Mouse (Mus musculus): Measurements from ENCODE around the gene Slc44a2. TPM values are rescaled to one million over a fixed set of nuclear protein-coding genes. Genes with fewer than 3 reads are reported as not detected.
A peak's percentile ranks its signal among the peaks of the same experiment; 100 is the strongest.
"Not testable (repeated sequence)": the region's sequence is repeated elsewhere in the genome, so short reads cannot be mapped to it uniquely, and the experiment has no call there.

Slc44a2 gene
- polyA plus RNA-seq, 1 experiment from 2014 or later: 70.0 TPM

DNA sequence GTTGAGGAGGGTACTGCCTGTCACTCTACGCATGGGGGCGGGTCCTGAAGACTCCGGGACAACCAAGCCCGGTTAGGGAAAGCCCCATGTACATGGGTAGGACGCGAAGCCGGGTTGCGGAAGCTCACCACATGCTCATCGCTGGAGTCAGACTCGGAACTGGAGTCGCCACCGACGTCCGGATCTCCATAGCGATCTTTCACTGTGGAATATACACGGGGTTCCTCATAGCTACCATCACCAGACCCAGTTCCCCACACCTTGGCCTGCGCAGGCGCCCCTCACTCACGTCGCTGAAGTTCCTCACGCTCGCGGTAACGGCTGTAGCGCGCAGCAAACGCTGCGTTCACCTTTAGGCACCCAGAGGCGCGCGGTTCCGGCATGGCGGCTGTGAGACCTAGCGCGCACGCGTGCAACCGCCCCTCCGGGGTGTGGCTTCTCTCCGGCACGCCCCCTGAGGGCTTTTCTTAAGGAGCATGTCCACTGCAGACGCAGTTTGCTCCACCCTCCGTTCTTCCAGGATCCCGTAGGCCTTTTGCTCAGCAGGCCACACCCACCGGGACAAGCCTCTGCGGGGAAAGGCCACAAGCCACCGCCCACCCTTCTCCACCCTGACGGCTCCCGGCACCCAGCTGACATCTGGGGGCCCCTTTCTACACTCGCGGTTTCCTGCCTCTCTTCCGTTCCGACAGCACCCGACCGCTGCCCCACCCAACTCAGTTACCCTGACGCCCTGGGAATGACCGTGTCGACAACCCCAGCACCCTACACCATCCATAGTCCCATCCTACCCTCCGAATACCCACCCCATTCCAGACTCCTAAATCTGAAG lies 32.7 kb upstream of the Slc44a2 start, which contains the start of gene Kri1:
TSS of gene Kri1 (minus strand) at position 399 of the 832 bp plus-strand sequence.
- H3K36me3 ChIP-seq (replicated peaks): peaks cover 5% of the 10 kb centered on the region; the same call in 1 of the 2 replicates
- H3K27me3 ChIP-seq (replicated peaks): no peaks in the 10 kb centered on the region
- ATAC-seq (replicated peaks): peak; percentile 75
- H3K9me3 ChIP-seq: no peaks in the 10 kb centered on the region
- peak within 1 kb of the TSS; percentile 77 for H3K9ac ChIP-seq
- peak within 1 kb of the TSS; percentile 92 for H3K27ac ChIP-seq
- H3K4me3 ChIP-seq: peak within 1 kb of the TSS; percentile 85
- peaks cover 37% of the 10 kb centered on the region for H3K4me1 ChIP-seq
- under 1% methylated on average over 59 of the region's 59 CpGs for WGBS
- peak within 1 kb of the TSS; percentile 83 for H3K4me2 ChIP-seq

DNA sequence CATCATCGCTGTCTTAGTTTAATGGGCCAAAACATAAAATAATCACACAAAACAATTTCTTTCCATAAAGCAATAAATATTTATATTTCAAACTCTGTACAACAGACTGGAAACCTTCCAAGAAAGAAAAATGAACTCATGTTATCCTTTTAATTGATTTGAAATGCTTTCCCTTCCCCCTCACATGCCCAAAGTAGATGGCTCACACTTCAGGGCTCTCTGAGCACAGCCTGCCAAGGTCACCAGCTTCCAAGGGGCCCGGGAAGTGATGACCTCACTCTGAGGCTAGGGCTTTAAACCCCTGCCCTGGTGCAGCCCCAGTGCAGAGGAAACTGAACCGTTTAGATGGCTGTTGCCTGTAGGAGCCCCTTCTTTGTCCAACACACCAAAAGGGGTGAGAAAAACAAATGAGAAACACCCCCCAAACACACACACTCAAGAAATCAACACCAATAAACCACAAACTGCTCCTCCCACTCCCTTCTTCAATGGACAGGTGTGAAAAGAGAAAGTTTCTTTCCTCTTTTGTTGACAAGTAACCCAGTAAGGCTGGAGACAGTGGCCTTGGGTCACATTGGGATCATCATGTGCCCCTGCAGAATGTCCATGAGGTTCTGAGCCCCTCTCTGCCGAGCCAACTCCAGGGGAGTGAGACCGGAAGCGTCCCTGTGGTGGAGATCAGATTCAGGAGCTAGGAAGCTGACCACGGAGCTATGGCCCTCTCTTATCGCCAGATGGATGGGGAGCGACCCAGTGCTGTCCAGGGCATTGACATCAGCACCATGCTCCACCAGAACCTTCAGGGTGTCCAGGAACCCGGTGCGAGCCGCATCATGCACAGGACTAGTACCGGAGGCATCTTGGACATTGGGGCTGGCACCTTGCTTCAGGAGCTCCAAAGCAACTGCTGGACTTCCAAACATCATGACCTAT lies 31.8 kb upstream of the Slc44a2 start:
- peak overlapping the region; percentile 85 for H3K4me3 ChIP-seq
- ATAC-seq (replicated peaks): no peak
- peak overlapping the region; percentile 77; the same call in 1 of the 2 replicates for H3K9ac ChIP-seq
- peaks cover 3% of the 10 kb centered on the region; the same call in 1 of the 2 replicates for H3K36me3 ChIP-seq (replicated peaks)
- no peaks in the 10 kb centered on the region for H3K27me3 ChIP-seq (replicated peaks)
- 78% methylated on average over 13 of the region's 13 CpGs for WGBS
- peak overlapping the region; percentile 92 for H3K27ac ChIP-seq
- peak overlapping the region; percentile 83 for H3K4me2 ChIP-seq
- H3K4me1 ChIP-seq: peaks cover 37% of the 10 kb centered on the region
- H3K9me3 ChIP-seq: no peaks in the 10 kb centered on the region

GRCm38 (mm10) chr9:21289337-21289671 lies 31.2 kb upstream of the Slc44a2 start:
- Histone ChIP-seq H3K27me3 (replicated peaks) (no peaks in the 10 kb centered on the region), H3K9ac (no peak overlapping the region), H3K9me3 (no peaks in the 10 kb centered on the region), H3K4me1 (peaks cover 37% of the 10 kb centered on the region), H3K4me3 (peak overlapping the region; percentile 73), H3K4me2 (peak overlapping the region; percentile 83), H3K36me3 (replicated peaks) (no peaks in the 10 kb centered on the region; the same call in 1 of the 2 replicates), H3K27ac (no peak overlapping the region)
- 96% methylated on average over 2 of the region's 2 CpGs for WGBS
- no peak for ATAC-seq (replicated peaks)

- H3K9ac ChIP-seq: peak overlapping the region; percentile 73
- H3K4me1 ChIP-seq: peaks cover 37% of the 10 kb centered on the region
- H3K27me3 ChIP-seq (replicated peaks): no peaks in the 10 kb centered on the region
- peak overlapping the region; percentile 81 for H3K27ac ChIP-seq
- no peaks in the 10 kb centered on the region for H3K9me3 ChIP-seq
- peak overlapping the region; percentile 83 for H3K4me2 ChIP-seq
- no peak; the same call in 1 of the 2 replicates for ATAC-seq (replicated peaks)
- no peaks in the 10 kb centered on the region for H3K36me3 ChIP-seq (replicated peaks)
- 0% methylated on average over 20 of the region's 20 CpGs for WGBS
- peak overlapping the region; percentile 73 for H3K4me3 ChIP-seq
Measured at GRCm38 (mm10) chr9:21290589-21290988, 29.9 kb upstream of the Slc44a2 start.

DNA sequence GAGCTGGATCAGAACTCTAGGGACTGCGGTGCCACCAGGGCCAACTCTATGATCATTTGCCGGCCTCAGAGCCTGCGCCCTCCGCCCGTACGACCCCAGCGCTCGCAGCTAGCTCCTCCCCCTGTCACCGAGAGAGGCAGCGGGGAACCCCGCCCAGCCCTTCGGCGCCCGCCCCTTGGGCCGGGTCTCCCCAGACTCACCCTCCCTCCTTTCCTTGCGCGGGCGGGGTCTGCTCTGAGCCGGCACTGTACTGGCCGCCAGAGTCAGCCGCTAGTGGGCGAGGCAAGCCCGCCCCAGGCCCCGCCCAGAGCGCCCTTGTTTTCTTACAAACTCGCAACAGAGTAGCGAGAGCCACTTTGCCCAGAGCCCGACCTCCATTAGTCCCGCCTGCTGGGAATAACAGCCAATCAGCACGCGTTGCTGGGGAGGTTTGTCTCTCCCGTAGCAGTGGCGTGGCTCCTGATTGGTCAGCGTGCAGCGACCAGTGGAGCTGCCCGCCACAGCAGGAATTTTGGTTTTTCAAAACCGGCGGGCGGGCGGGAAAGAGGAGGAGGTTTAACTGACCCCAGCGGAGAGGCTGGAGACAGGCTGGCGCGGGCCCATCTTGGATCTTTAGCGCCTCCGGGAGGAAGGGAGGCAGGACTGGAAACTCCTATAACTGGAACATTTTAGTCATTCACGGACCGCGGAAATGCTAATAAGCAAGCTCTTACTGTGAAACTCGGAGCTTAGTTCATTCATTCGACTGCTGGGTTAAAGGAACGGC lies 29.3 kb upstream of the Slc44a2 start, which contains the start of gene Cdkn2d:
TSS of gene Cdkn2d (minus strand) at position 386 of the 766 bp plus-strand sequence.
- WGBS: under 1% methylated on average over 51 of the region's 51 CpGs
- peak within 1 kb of the TSS; percentile 73 for H3K4me3 ChIP-seq
- H3K4me2 ChIP-seq: peak within 1 kb of the TSS; percentile 83
- H3K9ac ChIP-seq: peak within 1 kb of the TSS; percentile 73
- H3K4me1 ChIP-seq: peaks cover 37% of the 10 kb centered on the region
- H3K27ac ChIP-seq: peak within 1 kb of the TSS; percentile 81
- ATAC-seq (replicated peaks): peak; percentile 95
- H3K36me3 ChIP-seq (replicated peaks): no peaks in the 10 kb centered on the region
- H3K9me3 ChIP-seq: no peaks in the 10 kb centered on the region
- H3K27me3 ChIP-seq (replicated peaks): no peaks in the 10 kb centered on the region

GRCm38 (mm10) chr9:21291868-21292267 lies 28.6 kb upstream of the Slc44a2 start:
- H3K27me3 ChIP-seq (replicated peaks); H3K36me3 ChIP-seq (replicated peaks); H3K9me3 ChIP-seq; ATAC-seq (replicated peaks); H3K9ac ChIP-seq: not testable (repeated sequence)
- H3K4me2 ChIP-seq: peak overlapping the region; percentile 83
- peak overlapping the region; percentile 27; the same call in 1 of the 2 replicates for H3K27ac ChIP-seq
- WGBS: 14% methylated on average over 7 of the region's 7 CpGs
- H3K4me3 ChIP-seq: peak overlapping the region; percentile 73
- peaks cover 30% of the 10 kb centered on the region for H3K4me1 ChIP-seq

DNA sequence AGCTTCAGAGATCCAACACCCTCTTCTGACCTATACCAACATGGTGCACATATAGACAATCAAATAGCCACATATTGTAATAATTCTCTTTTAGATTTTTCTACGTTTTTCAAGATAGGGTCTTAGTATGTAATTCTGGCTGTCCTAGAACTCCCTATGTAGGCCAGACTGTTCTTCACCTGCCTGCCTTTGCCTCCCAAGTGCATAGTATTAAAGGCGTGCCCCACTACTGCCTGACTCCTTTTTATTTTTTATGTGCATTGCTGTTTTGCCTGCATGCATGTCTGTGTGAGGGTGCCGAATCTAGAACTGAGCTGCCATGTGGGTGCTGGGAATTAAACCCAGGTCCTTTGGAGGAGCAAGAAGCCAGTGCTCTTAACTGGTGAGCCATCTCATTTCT lies 28.2 kb upstream of the Slc44a2 start:
- H3K27ac ChIP-seq: no peak overlapping the region
- H3K9ac ChIP-seq: no peak overlapping the region
- no peak overlapping the region for H3K4me3 ChIP-seq
- peaks cover 26% of the 10 kb centered on the region for H3K4me1 ChIP-seq
- H3K36me3 ChIP-seq (replicated peaks): no peaks in the 10 kb centered on the region
- H3K27me3 ChIP-seq (replicated peaks): no peaks in the 10 kb centered on the region
- H3K4me2 ChIP-seq: no peak overlapping the region
- WGBS: 93% methylated on average over 3 of the region's 3 CpGs
- H3K9me3 ChIP-seq: no peaks in the 10 kb centered on the region
- no peak for ATAC-seq (replicated peaks)

DNA sequence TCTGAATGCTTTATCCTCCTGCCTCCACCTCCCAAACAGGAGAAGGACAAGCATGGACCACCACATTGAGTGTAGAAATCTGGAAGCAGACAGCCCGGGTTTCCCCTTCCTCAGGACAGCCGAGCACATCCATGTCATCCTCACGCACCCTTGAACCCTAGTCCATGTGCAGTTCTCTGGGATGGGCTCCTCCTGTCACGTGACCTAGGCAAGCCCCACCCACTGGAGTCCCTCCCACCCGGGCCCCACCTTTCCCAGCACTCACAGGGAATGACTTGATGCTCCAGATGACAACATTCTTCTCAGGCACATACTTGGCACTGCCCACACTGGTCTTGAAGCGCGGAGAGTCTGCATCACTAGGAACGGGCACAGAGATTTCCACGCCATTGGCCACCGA lies 21.5 kb upstream of the Slc44a2 start:
- Histone ChIP-seq H3K4me2 (no peak overlapping the region), H3K36me3 (replicated peaks) (no peaks in the 10 kb centered on the region), H3K4me1 (no peaks in the 10 kb centered on the region), H3K4me3 (no peak overlapping the region), H3K27ac (no peak overlapping the region), H3K9ac (no peak overlapping the region), H3K27me3 (replicated peaks) (no peaks in the 10 kb centered on the region), H3K9me3 (no peaks in the 10 kb centered on the region)
- 84% methylated on average over 10 of the region's 10 CpGs for WGBS
- ATAC-seq (replicated peaks): no peak

GRCm38 (mm10) chr9:21305065-21305464 lies 15.4 kb upstream of the Slc44a2 start:
- Histone ChIP-seq H3K4me1 (no peaks in the 10 kb centered on the region), H3K9me3 (no peaks in the 10 kb centered on the region), H3K27ac (no peak overlapping the region), H3K9ac (no peak overlapping the region), H3K4me2 (no peak overlapping the region), H3K4me3 (no peak overlapping the region), H3K36me3 (replicated peaks) (no peaks in the 10 kb centered on the region), H3K27me3 (replicated peaks) (no peaks in the 10 kb centered on the region)
- WGBS: 84% methylated on average over 7 of the region's 7 CpGs
- ATAC-seq (replicated peaks): no peak

GRCm38 (mm10) chr9:21309150-21309741 lies 11.3 kb upstream of the Slc44a2 start:
- no peaks in the 10 kb centered on the region for H3K36me3 ChIP-seq (replicated peaks)
- no peak for ATAC-seq (replicated peaks)
- H3K4me1 ChIP-seq: no peaks in the 10 kb centered on the region
- H3K27ac ChIP-seq: no peak overlapping the region
- no peaks in the 10 kb centered on the region for H3K9me3 ChIP-seq
- WGBS: 68% methylated on average over 15 of the region's 15 CpGs
- H3K4me2 ChIP-seq: no peak overlapping the region
- H3K9ac ChIP-seq: no peak overlapping the region
- peaks cover 8% of the 10 kb centered on the region for H3K27me3 ChIP-seq (replicated peaks)
- no peak overlapping the region for H3K4me3 ChIP-seq

DNA sequence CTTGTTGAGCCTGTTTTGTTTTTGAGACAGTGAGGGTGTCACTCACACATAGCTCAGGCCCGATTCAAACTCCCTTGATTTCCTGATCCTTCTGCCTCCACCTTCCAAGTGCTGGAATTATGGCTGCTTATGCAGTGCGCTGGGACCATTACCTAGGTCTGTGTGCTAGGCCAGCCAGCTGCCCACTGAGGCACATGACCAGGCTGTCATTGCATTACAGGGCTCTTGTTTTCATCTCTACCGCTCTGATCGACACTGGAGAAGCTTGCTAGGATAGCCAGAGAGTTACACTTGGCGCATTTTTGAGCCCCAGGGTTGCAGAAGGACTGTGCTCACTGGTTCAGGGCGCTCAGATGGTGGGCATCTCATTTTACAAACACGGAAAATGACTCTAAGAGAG lies 8.8 kb upstream of the Slc44a2 start:
- no peak overlapping the region for H3K9ac ChIP-seq
- peak overlapping the region; percentile 36; the same call in 1 of the 2 replicates for H3K4me2 ChIP-seq
- no peak for ATAC-seq (replicated peaks)
- H3K9me3 ChIP-seq: no peaks in the 10 kb centered on the region
- H3K36me3 ChIP-seq (replicated peaks): no peaks in the 10 kb centered on the region
- peaks cover 8% of the 10 kb centered on the region for H3K27me3 ChIP-seq (replicated peaks)
- WGBS: 25% methylated on average over 7 of the region's 7 CpGs
- H3K27ac ChIP-seq: no peak overlapping the region
- H3K4me1 ChIP-seq: no peaks in the 10 kb centered on the region
- peak overlapping the region; percentile 24 for H3K4me3 ChIP-seq

All from midbrain, embryonic 15.5 days (tissue).